Comparison of ENCODE assay signal across 8 mouse cellular contexts in the genomic region with DNA sequence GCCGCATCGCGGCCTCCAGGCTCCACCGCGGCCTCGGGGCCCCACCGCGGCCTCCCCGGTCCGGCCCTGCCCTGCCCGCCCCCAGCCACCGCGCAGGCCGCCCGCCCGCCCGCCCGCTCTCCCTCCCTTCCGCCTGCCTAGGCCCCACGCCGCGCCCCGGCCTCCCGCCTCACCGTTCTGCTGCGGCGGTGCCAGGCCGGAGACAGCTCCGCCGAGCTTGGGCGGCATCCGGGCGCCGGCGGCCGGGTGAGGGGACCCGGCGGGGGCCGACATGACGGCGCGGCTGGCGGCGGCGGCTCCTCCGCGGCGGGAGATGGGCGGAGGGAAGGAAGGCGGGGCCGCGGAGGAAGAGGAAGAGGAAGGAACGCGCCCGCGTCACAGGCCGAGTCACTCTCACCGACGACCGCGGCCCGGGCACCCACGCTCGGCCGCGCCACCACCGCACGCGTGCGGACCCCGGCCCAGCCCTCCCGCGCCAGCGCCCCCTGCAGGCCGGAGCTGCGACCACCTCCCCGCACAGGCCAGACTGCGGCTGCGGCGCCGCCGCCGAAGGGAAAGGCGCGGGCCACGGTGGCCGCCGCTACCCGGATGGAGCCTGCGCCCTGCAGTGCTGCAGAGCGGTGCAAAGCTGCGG. TPM values are rescaled to one million over a fixed set of nuclear protein-coding genes. Genes with fewer than 3 reads are reported as not detected.
DNase-seq lines count a peak whose midpoint lies in the region; ATAC-seq and TF ChIP-seq lines count a peak whose summit lies in the region.

No protein-coding gene starts in this region.

- peak overlapping the region; percentile 76 for H3K4me2 ChIP-seq in heart, embryonic 15.5 days
- H3K4me2 ChIP-seq in liver, postnatal 0 days (ENCODE audit: low read depth, low read length): peak overlapping the region; percentile 91
- H3K4me2 ChIP-seq in neural tube, embryonic 13.5 days: peak overlapping the region; percentile 60

- peak overlapping the region; percentile 92 for H3K4me3 ChIP-seq in brown adipose tissue, adult 24 weeks (ENCODE audit: insufficient read depth, low read depth, low read length)
- H3K4me3 ChIP-seq in heart, embryonic 15.5 days: peak overlapping the region; percentile 88
- peak overlapping the region; percentile 84 for H3K4me3 ChIP-seq in liver, postnatal 0 days (ENCODE audit: low read depth, low read length)
- peak overlapping the region; percentile 94 for H3K4me3 ChIP-seq in neural tube, embryonic 13.5 days
- H3K4me3 ChIP-seq in testis, adult 2 months (ENCODE audit: control insufficient read depth, low read depth, low read length): peak overlapping the region; percentile 84

- H3K9ac ChIP-seq in heart, embryonic 15.5 days: peak overlapping the region; percentile 95
- H3K9ac ChIP-seq in liver, postnatal 0 days (replicated peaks): peak overlapping the region; percentile 88
- H3K9ac ChIP-seq in neural tube, embryonic 13.5 days: peak overlapping the region; percentile 99

- TF ChIP-seq EP300 in liver, postnatal 0 days (IDR thresholded peaks at IDR 0.05; ENCODE audit: low read depth): no peak

- H3K36me3 ChIP-seq in heart, embryonic 15.5 days: no peaks in the 10 kb centered on the region
- H3K36me3 ChIP-seq in liver, postnatal 0 days (replicated peaks; ENCODE audit: insufficient read depth, low read length): no peaks in the 10 kb centered on the region
- H3K36me3 ChIP-seq in neural tube, embryonic 13.5 days: no peaks in the 10 kb centered on the region
- no peaks in the 10 kb centered on the region for H3K36me3 ChIP-seq in testis, adult 2 months (ENCODE audit: control insufficient read depth, insufficient read depth, low read length)

- WGBS in heart, embryonic 15.5 days: under 1% methylated on average over 79 of the region's 92 CpGs
- WGBS in liver, postnatal 0 days (ENCODE audit: insufficient replicate concordance): 0% methylated on average over 43 of the region's 92 CpGs
- WGBS in neural tube, embryonic 13.5 days: under 1% methylated on average over 70 of the region's 92 CpGs

- H3K4me1 ChIP-seq in brown adipose tissue, adult 24 weeks (ENCODE audit: control insufficient read depth, insufficient read depth, insufficient read length, low read length): peaks cover 16% of the 10 kb centered on the region
- peaks cover 40% of the 10 kb centered on the region for H3K4me1 ChIP-seq in heart, embryonic 15.5 days (replicated peaks)
- peaks cover 27% of the 10 kb centered on the region for H3K4me1 ChIP-seq in liver, postnatal 0 days (ENCODE audit: insufficient read depth)
- H3K4me1 ChIP-seq in neural tube, embryonic 13.5 days (replicated peaks): peaks cover 38% of the 10 kb centered on the region
- peaks cover 7% of the 10 kb centered on the region for H3K4me1 ChIP-seq in testis, adult 2 months (ENCODE audit: control insufficient read depth, insufficient read depth, low read length)

- ATAC-seq in erythroid progenitor cell, adult 5-6 weeks (replicated peaks; ENCODE audit: low FRiP score, poor library complexity, severe bottlenecking): peak; percentile 85
- peak; percentile 89 for ATAC-seq in heart, embryonic 15.5 days (replicated peaks; ENCODE audit: insufficient number of reproducible peaks, insufficient read depth, low FRiP score, low read depth)
- ATAC-seq in liver, postnatal 0 days: peak; percentile 83
- peak; percentile 98 for ATAC-seq in neural tube, embryonic 13.5 days (ENCODE audit: low read depth)

- no peaks in the 10 kb centered on the region for H3K27me3 ChIP-seq in heart, embryonic 15.5 days
- H3K27me3 ChIP-seq in liver, postnatal 0 days (ENCODE audit: insufficient read depth, low read length): no peaks in the 10 kb centered on the region
- H3K27me3 ChIP-seq in neural tube, embryonic 13.5 days: no peaks in the 10 kb centered on the region
- H3K27me3 ChIP-seq in testis, adult 2 months (ENCODE audit: control insufficient read depth, insufficient read depth, low read length): no peaks in the 10 kb centered on the region

- peak; percentile 65 for TF ChIP-seq POLR2A in testis, adult 2 months (IDR thresholded peaks at IDR 0.05; ENCODE audit: control insufficient read depth, low read depth, low read length)

- no peaks in the 10 kb centered on the region for H3K9me3 ChIP-seq in heart, embryonic 15.5 days (replicated peaks)
- no peaks in the 10 kb centered on the region for H3K9me3 ChIP-seq in liver, postnatal 0 days (ENCODE audit: low read length)
- H3K9me3 ChIP-seq in neural tube, embryonic 13.5 days: no peaks in the 10 kb centered on the region

- H3K27ac ChIP-seq in brown adipose tissue, adult 24 weeks (replicated peaks; ENCODE audit: low read depth, low read length): peak overlapping the region; percentile 77
- peak overlapping the region; percentile 95 for H3K27ac ChIP-seq in heart, embryonic 15.5 days
- H3K27ac ChIP-seq in liver, postnatal 0 days (ENCODE audit: low read depth): peak overlapping the region; percentile 97
- peak overlapping the region; percentile 95 for H3K27ac ChIP-seq in neural tube, embryonic 13.5 days (replicated peaks)
- peak overlapping the region; percentile 76 for H3K27ac ChIP-seq in testis, adult 2 months (ENCODE audit: control insufficient read depth, insufficient read depth, low read depth, low read length)

- peak; percentile 48 for TF ChIP-seq CTCF in liver, postnatal 0 days (IDR thresholded peaks at IDR 0.05; ENCODE audit: low read depth)
- TF ChIP-seq CTCF in testis, adult 2 months (IDR thresholded peaks at IDR 0.05; ENCODE audit: control insufficient read depth, insufficient read depth, insufficient replicate concordance, low read depth, low read length): peak; percentile 75

- peak; percentile 52 to 63 for DNase-seq in CD8-positive naive resting alpha-beta T cell, adult 2 months (ENCODE audit: low read depth in 2 of 2, low spot score in 2 of 2)
- peak; percentile 88 to 91 for DNase-seq in kidney, postnatal 25 days
- peak; percentile 86 for DNase-seq in liver, postnatal 0 days

RNA-seq across cellular contexts. Expression of a gene that starts 0.8 kb away (rescaled TPM):
- 19.7 and 23.6 TPM in 2 replicates for polyA plus RNA-seq in brown adipose tissue, adult 24 weeks (2012; ENCODE audit: insufficient read depth, insufficient read length, missing spikeins)
- total RNA-seq in erythroid progenitor cell, adult 5-6 weeks (2015; ENCODE audit: low replicate concordance): 7.6 and 18.0 TPM in 2 replicates
- total RNA-seq in erythroid progenitor cell, adult 5-6 weeks (2017; ENCODE audit: low replicate concordance): 8.3 and 39.4 TPM in 2 replicates
- polyA plus RNA-seq in heart, embryonic 15.5 days (2015; fragmentation: Nextera tagmentation; extraction: Ambion mirVana): 19.3 and 28.9 TPM in 2 replicates
- polyA plus RNA-seq in liver, postnatal 0 days (2015; fragmentation: Nextera tagmentation; extraction: Ambion mirVana): 4.5 and 5.4 TPM in 2 replicates
- 31.4 and 34.1 TPM in 2 replicates for polyA plus RNA-seq in neural tube, embryonic 13.5 days (2015; fragmentation: Nextera tagmentation; extraction: Ambion mirVana)
- polyA plus RNA-seq in testis, adult 2 months (2012; rRNA removed): 147 and 168 TPM in 2 replicates

Comparison
In these comparisons a context has a peak if more than half of its experiments do, and no peak if none do; other contexts are left out.
1. Peak in every context shown above with its lines: DNase-seq, ATAC-seq, H3K4me3 ChIP-seq and H3K27ac ChIP-seq.